Mouse (Mus musculus): Measurements from ENCODE around the gene Cdca3.
"Not testable (repeated sequence)": the region's sequence is repeated elsewhere in the genome, so short reads cannot be mapped to it uniquely, and the experiment has no call there.

Gene Cdca3

DNA sequence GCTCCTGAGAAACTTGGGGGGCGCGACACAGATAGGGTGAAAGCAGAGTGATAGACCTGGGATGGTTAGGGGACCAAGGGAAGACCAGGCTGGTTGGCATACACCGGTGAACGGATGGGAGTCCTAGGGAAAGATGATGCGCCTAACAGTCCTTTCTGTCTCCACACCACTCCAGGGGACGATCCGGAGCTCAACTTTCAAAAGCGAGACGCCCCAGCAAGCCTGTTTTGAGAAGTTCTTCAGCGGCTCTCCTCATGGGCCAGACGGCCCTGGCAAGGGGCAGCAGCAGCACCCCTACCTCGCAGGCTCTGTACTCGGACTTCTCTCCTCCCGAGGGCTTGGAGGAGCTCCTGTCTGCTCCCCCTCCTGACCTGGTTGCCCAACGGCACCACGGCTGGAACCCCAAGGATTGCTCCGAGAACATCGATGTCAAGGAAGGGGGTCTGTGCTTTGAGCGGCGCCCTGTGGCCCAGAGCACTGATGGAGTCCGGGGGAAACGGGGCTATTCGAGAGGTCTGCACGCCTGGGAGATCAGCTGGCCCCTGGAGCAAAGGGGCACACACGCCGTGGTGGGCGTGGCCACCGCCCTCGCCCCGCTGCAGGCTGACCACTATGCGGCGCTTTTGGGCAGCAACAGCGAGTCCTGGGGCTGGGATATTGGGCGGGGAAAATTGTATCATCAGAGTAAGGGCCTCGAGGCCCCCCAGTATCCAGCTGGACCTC lies 20.1 kb upstream of the Cdca3 start:
- DNase-seq (ENCODE audit: extremely low spot score, low spot score), result peak; percentile 85

GRCm38 (mm10) chr6:124809775-124810538 lies 19.4 kb upstream of the Cdca3 start:
- no peak for DNase-seq (ENCODE audit: extremely low spot score, low spot score)

GRCm38 (mm10) chr6:124810566-124811402 lies 18.6 kb upstream of the Cdca3 start:
- DNase-seq (ENCODE audit: extremely low spot score, low spot score), result not testable (repeated sequence)

GRCm38 (mm10) chr6:124811403-124811665 lies 18.0 kb upstream of the Cdca3 start:
- no peak for DNase-seq (ENCODE audit: extremely low spot score, low spot score)

GRCm38 (mm10) chr6:124811701-124812560 lies 17.4 kb upstream of the Cdca3 start:
- no peak for DNase-seq (ENCODE audit: extremely low spot score, low spot score)

GRCm38 (mm10) chr6:124812848-124813247 lies 16.5 kb upstream of the Cdca3 start:
- no peak for DNase-seq (ENCODE audit: extremely low spot score, low spot score)

- peak; percentile 73 for DNase-seq (ENCODE audit: extremely low spot score, low spot score)
These were observed 15.9 kb upstream of the Cdca3 start for GRCm38 (mm10) chr6:124813496-124813895.

- peak; percentile 86 for DNase-seq (ENCODE audit: extremely low spot score, low spot score)
These were observed 15.4 kb upstream of the Cdca3 start, which contains the start of gene Tpi1 for GRCm38 (mm10) chr6:124813933-124814332. Tpi1 (minus strand) TSS chr6:124814296.

DNA sequence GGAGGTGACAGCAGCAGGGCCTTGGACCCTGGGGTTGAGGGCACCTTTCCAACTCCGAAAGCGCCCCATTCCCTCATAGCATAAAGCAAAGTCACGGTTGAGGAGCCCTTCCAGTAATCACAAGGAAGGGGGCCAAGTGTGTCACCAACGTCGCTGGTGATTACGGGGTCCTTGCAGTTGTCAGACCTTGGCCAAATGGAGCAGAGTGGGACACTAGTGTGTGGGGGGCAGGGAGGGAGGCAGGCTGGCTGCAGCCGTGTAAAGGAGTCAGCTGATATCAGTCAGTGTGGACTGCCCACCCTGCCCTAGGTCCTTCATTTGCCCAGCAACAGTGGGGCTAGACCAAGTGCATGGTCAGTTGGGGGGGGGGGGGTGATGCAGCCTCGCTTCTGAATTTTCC lies 14.9 kb upstream of the Cdca3 start:
- DNase-seq (ENCODE audit: extremely low spot score, low spot score), result no peak

DNA sequence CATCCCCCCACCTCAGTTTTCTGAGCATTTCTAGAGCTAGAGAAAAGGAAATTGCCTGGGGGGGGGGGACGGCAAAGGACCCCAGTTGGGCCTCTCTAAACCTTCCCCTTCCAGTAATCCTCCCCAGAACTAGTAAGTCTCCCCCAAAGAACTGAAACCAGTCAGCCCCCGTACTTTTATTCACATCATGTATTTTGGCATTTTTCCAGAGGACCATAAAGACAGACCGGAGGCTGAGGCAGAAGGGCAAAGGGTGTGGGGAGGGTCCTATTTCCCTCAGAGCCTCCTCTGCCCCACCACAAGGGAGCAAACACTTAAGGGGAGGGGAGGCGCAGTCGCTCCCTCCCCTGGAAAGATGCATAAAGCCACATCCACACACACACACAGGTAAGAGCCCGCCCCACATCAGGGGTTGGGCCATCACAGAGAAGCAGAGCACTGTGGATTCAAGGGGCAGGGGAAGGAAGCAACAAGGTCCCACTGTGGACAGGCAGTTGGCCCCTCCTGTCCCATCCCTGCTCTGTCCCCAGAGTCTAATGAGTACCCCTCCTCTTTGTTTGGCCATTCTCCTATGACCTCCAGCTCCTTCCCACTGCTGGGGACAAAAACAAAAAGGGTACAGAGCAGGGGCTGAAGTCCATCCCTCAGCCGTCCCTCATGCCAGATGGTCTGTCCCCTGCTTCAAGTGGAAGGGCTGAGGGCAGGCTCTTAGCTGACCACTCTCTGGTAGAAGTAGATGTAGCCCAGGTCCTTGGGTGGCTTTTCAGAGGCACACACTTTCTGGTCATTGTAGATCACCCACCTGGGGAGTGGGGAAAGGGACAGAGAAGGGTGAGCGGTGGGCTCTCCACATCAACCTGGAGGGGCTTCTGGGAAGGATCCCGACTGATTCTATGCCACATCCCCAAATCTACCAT lies 14.2 kb upstream of the Cdca3 start:
- DNase-seq (ENCODE audit: extremely low spot score, low spot score), result no peak

GRCm38 (mm10) chr6:124816611-124817010 lies 12.7 kb upstream of the Cdca3 start:
- DNase-seq (ENCODE audit: extremely low spot score, low spot score), result no peak

- no peak for DNase-seq (ENCODE audit: extremely low spot score, low spot score)
These were observed 12.2 kb upstream of the Cdca3 start for GRCm38 (mm10) chr6:124817125-124817524.

GRCm38 (mm10) chr6:124817563-124817962 lies 11.8 kb upstream of the Cdca3 start:
- no peak for DNase-seq (ENCODE audit: extremely low spot score, low spot score)

- no peak for DNase-seq (ENCODE audit: extremely low spot score, low spot score)
These were observed 11.4 kb upstream of the Cdca3 start for GRCm38 (mm10) chr6:124817971-124818370.

- DNase-seq (ENCODE audit: extremely low spot score, low spot score), result no peak
These were observed 8.5 kb upstream of the Cdca3 start for GRCm38 (mm10) chr6:124820891-124821290.

DNA sequence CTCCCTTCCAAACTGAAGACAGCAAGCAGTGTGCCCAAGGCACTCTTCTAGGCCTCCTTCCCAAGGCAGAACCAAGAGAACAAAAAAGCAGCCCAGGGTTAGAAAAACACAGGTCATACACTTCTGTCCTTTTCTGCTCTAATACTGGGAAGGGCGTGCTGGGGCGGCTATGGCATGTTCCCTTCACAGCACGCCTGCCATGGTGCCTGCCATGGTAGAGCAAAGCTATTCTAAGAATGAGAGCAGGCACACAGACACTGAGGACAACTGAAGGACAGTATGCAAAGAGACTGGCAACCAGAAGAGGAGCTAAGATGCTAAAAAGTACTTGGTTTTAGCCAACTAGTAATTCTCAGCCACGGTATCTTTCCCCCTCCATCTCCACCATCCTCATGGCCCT lies 7.3 kb upstream of the Cdca3 start:
- DNase-seq (ENCODE audit: extremely low spot score, low spot score), result no peak

GRCm38 (mm10) chr6:124828101-124828592 lies 1.2 kb upstream of the Cdca3 start:
- DNase-seq (ENCODE audit: extremely low spot score, low spot score), result peak; percentile 35

- DNase-seq (ENCODE audit: extremely low spot score, low spot score), result peak; percentile 87
These were observed 703 bp downstream of the Cdca3 start for GRCm38 (mm10) chr6:124829799-124830700.

GRCm38 (mm10) chr6:124831199-124831598 lies 1.9 kb downstream of the Cdca3 start:
- not testable (repeated sequence) for DNase-seq (ENCODE audit: extremely low spot score, low spot score)
